Mouse (Mus musculus) embryo, embryonic 10.5 days (tissue): Measurements from ENCODE around the gene Xlr5a.
"Not testable (repeated sequence)": the region's sequence is repeated elsewhere in the genome, so short reads cannot be mapped to it uniquely, and the experiment has no call there.

ENCODE experiments used
- DNase-seq: peaks from one replicate; pipeline ENCODE4 v3.0.0-alpha.2; 2015; ENCODE audit warnings: low spot score

The Xlr5a gene

GRCm38 (mm10) chrX:73292876-73293275, at the start of gene Xlr5a, which contains the start of gene Xlr5c:
Gene Xlr5a (minus strand): TSS chrX:73292976.
Gene Xlr5c (minus strand): TSS chrX:73292976.
- DNase-seq: not testable (repeated sequence)

GRCm38 (mm10) chrX:73342483-73342895, 49.7 kb upstream of the Xlr5a start, which contains the start of gene Zfp275:
Gene Zfp275 (plus strand): TSS chrX:73342621.
- DNase-seq: peak; percentile 79

- DNase-seq: peak; percentile 0
These were observed 49.3 kb upstream of the Xlr5a start for GRCm38 (mm10) chrX:73342068-73342467.

- DNase-seq: no peak
These were observed 48.7 kb upstream of the Xlr5a start for GRCm38 (mm10) chrX:73341473-73341872.

- no peak for DNase-seq
These were observed 44.0 kb upstream of the Xlr5a start, which contains the start of gene Gm45015 for GRCm38 (mm10) chrX:73336740-73337139. Gene Gm45015 (minus strand): TSS chrX:73336840.

- DNase-seq: no peak
These were observed 40.8 kb upstream of the Xlr5a start for GRCm38 (mm10) chrX:73333548-73333947.

- no peak for DNase-seq
These were observed 34.4 kb upstream of the Xlr5a start for GRCm38 (mm10) chrX:73327215-73327614.

GRCm38 (mm10) chrX:73321029-73321428, 28.3 kb upstream of the Xlr5a start:
- DNase-seq: no peak

- DNase-seq: peak; percentile 57
These were observed 19.7 kb upstream of the Xlr5a start for GRCm38 (mm10) chrX:73312522-73312921.

- DNase-seq: not testable (repeated sequence)
These were observed 3.0 kb upstream of the Xlr5a start for GRCm38 (mm10) chrX:73295745-73296144.

- DNase-seq: not testable (repeated sequence)
These were observed 27.5 kb downstream of the Xlr5a start, which contains the start of gene Xlr3c for GRCm38 (mm10) chrX:73265270-73265669. Gene Xlr3c (minus strand): TSS chrX:73265390.

GRCm38 (mm10) chrX:73262428-73262827, 30.3 kb downstream of the Xlr5a start:
- not testable (repeated sequence) for DNase-seq

- DNase-seq: not testable (repeated sequence)
These were observed 49.9 kb downstream of the Xlr5a start, which contains the start of gene Xlr4c for GRCm38 (mm10) chrX:73242821-73243325. Gene Xlr4c (minus strand): TSS chrX:73243130.

- DNase-seq: no peak
These were observed 63.5 kb downstream of the Xlr5a start for GRCm38 (mm10) chrX:73229288-73229687.

- DNase-seq: peak; percentile 21
These were observed 64.1 kb downstream of the Xlr5a start for GRCm38 (mm10) chrX:73228606-73229214.

GRCm38 (mm10) chrX:73227914-73228605, 64.7 kb downstream of the Xlr5a start, which contains the start of gene F8a:
Gene F8a (plus strand): TSS chrX:73228291.
- peak; percentile 81 for DNase-seq

GRCm38 (mm10) chrX:73225365-73225764, 67.4 kb downstream of the Xlr5a start:
- DNase-seq: no peak

GRCm38 (mm10) chrX:73213819-73214564, 78.8 kb downstream of the Xlr5a start, which contains the start of gene Xlr4b:
Gene Xlr4b (plus strand): TSS chrX:73214333.
- DNase-seq: not testable (repeated sequence)

- DNase-seq: peak; percentile 0
These were observed 100.8 kb downstream of the Xlr5a start, which contains the start of gene Xlr3b for GRCm38 (mm10) chrX:73191934-73192333. Gene Xlr3b (plus strand): TSS chrX:73192207.

- not testable (repeated sequence) for DNase-seq
These were observed 115.9 kb downstream of the Xlr5a start, which contains the start of gene Spin2d for GRCm38 (mm10) chrX:73176889-73177288. Gene Spin2d (minus strand): TSS chrX:73176989.

- DNase-seq: not testable (repeated sequence)
These were observed 143.4 kb downstream of the Xlr5a start, which contains the start of gene DXBay18 for GRCm38 (mm10) chrX:73149350-73149749. Gene DXBay18 (minus strand): TSS chrX:73149450.

- not testable (repeated sequence) for DNase-seq
These were observed 144.3 kb downstream of the Xlr5a start, which contains the start of gene Xlr5b for GRCm38 (mm10) chrX:73148496-73148895. Gene Xlr5b (plus strand): TSS chrX:73148796.
